Mouse (Mus musculus) kidney, embryonic 16.5 days (tissue): ENCODE data around the gene Rab33a. TPM values are rescaled to one million over a fixed set of nuclear protein-coding genes. Genes with fewer than 3 reads are reported as not detected.

Experiments
- ATAC-seq: fragments of 200-750 bp; cut with Nextera tagmentation; 2 replicates; pipeline ENCODE4 v1.8.0; 2017; ENCODE audit warnings: moderate TSS enrichment; ENCODE audit not compliant: low FRiP score, low TSS enrichment
- H3K27ac ChIP-seq: fragments of 300-500 bp; sonication (generic); 2 replicates; pipeline ENCODE4 v1.5.1; 2014; ENCODE audit warnings: low read length
- H3K27me3 ChIP-seq: fragments of 300-500 bp; sonication (generic); 2 replicates; pipeline ENCODE4 v1.6.1; 2014; ENCODE audit warnings: low read length, control low read depth, mixed read lengths; ENCODE audit not compliant: insufficient read depth
- H3K36me3 ChIP-seq: fragments of 300-500 bp; sonication (generic); 2 replicates; pipeline ENCODE4 v1.6.1; 2014; ENCODE audit warnings: low read length, control low read depth, mixed read lengths; ENCODE audit not compliant: insufficient read depth
- H3K4me1 ChIP-seq: fragments of 300-500 bp; sonication (generic); 2 replicates; pipeline ENCODE4 v1.6.1; 2014; ENCODE audit warnings: low read length, control low read depth, mixed read lengths; ENCODE audit not compliant: insufficient read depth
- H3K4me2 ChIP-seq: fragments of 300-500 bp; sonication (generic); replicated peaks from 2 replicates; pipeline ENCODE4 v1.6.1; 2014; ENCODE audit warnings: low read depth, low read length
- H3K4me3 ChIP-seq: fragments of 300-500 bp; sonication (generic); 2 replicates; pipeline ENCODE4 v1.5.1; 2014; ENCODE audit warnings: mild to moderate bottlenecking, low read length
- H3K9ac ChIP-seq: fragments of 300-500 bp; sonication (generic); replicated peaks from 2 replicates; pipeline ENCODE4 v1.6.1; 2014; ENCODE audit warnings: low read length
- H3K9me3 ChIP-seq: fragments of 300-500 bp; sonication (generic); 2 replicates; pipeline ENCODE4 v1.6.1; 2016; ENCODE audit warnings: low read length, control low read depth
- WGBS: fragments of 180-500 bp; shearing (Covaris S2); extraction: QIAGEN DNeasy Blood & Tissue Kit; methylation state at CpG from one replicate; pipeline ENCODE4 v1.1.7; 2014; 5-methylcytosine and 5-hydroxymethylcytosine counted together
- polyA plus RNA-seq: library from polyadenylated mRNA; unstranded; fragments of >200 nt; fragmentation: Nextera tagmentation; extraction: Ambion mirVana; gene quantifications from 2 replicates; pipeline ENCODE4 v1.2.1, GENCODE M21; 2015

The Rab33a gene
- 2.3 TPM in 2 replicates for polyA plus RNA-seq

DNA sequence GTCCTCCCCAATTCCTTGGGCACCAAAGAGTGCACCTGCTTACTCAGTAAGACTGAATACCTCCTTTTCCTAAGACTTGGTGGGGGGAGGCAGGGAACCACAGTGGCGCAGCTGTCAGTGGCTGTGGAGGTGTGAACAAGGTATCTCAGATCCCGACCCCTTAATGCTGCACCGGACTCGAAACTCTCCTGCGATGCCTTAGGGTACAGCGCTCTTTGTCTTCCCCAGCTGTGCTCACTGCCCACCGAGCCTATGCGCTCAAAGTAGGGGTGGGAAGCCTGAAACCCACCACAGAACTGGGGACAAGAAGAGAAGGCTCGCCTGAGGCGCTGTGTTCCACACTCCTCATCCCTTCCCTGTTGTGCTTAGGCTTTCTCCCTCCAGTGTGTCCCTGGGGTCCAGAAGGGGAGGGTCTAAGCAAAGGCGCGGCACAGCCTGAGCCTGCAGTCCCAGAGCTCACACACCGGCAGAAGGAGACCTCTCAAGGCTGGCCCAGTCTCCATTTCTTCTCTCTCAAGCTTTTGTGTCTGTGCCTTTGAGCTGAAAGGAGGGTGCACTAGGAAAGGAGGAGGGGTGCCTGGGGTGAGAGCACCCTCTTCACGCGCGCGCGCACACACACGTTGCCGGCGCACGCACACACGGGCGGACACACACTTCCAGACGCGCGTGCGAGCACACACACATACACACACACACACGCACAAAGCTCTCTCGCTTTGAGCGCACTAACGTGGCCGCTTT, at the start of gene Rab33a:
Gene Rab33a, plus strand, starts transcription at position 478 of the 741 bp plus-strand sequence.
- H3K9ac ChIP-seq, result peak within 1 kb of the TSS; percentile 62
- 36% methylated on average over 33 of the region's 33 CpGs for WGBS
- no peaks in the 10 kb centered on the region for H3K27me3 ChIP-seq

DNA sequence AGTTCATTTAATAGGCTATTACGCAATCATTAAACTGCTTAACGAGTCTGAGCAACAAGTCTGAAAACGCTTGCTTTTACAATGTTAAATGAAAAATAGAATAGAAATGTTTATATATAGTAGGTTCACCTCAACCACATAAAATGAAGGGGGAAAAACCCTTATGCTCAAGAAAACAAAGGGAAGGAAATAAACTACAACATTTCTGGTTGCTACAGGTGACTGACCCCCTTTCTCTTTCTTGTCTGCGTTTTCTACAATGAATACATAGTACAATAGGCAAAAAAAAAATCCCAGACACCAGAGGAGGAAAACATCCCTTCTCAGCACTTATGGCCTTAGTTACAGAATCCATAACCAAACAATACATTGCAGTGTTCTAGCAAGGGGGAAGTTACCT, 38.0 kb upstream of the Rab33a start:
- H3K4me3 ChIP-seq, result no peak overlapping the region
- H3K4me2 ChIP-seq, result no peak overlapping the region
- H3K36me3 ChIP-seq, result peaks cover 19% of the 10 kb centered on the region
- H3K4me1 ChIP-seq, result no peaks in the 10 kb centered on the region
- H3K27ac ChIP-seq, result no peak overlapping the region
- 83% methylated on average over 4 of the region's 4 CpGs for WGBS
- no peak for ATAC-seq
- no peaks in the 10 kb centered on the region for H3K9me3 ChIP-seq
- no peak overlapping the region for H3K9ac ChIP-seq
- no peaks in the 10 kb centered on the region for H3K27me3 ChIP-seq

More for the DNA sequence above, at the start of gene Rab33a:
- ATAC-seq, result peak; percentile 72
- no peak within 1 kb of the TSS for H3K27ac ChIP-seq
- H3K36me3 ChIP-seq, result no peaks in the 10 kb centered on the region
- no peaks in the 10 kb centered on the region for H3K4me1 ChIP-seq
- no peaks in the 10 kb centered on the region for H3K9me3 ChIP-seq
- peak within 1 kb of the TSS; percentile 51 for H3K4me3 ChIP-seq
- H3K4me2 ChIP-seq, result peak within 1 kb of the TSS; percentile 84

- ATAC-seq, result no peak
- H3K27ac ChIP-seq, result no peak overlapping the region
- H3K4me3 ChIP-seq, result no peak overlapping the region
- peaks cover 19% of the 10 kb centered on the region for H3K36me3 ChIP-seq
- no peak overlapping the region for H3K9ac ChIP-seq
- no peaks in the 10 kb centered on the region for H3K4me1 ChIP-seq
- no peaks in the 10 kb centered on the region for H3K9me3 ChIP-seq
- H3K4me2 ChIP-seq, result no peak overlapping the region
- H3K27me3 ChIP-seq, result no peaks in the 10 kb centered on the region
- 91% methylated on average over 7 of the region's 7 CpGs for WGBS
Observed at GRCm38 (mm10) chrX:48481687-48482086, 37.4 kb upstream of the Rab33a start.

GRCm38 (mm10) chrX:48493763-48494162, 25.3 kb upstream of the Rab33a start:
- Histone ChIP-seq H3K36me3 (0 out of 2 replicates have a peak, but pooled peaks cover 18% of the 10 kb centered on the region), H3K9me3 (no peaks in the 10 kb centered on the region), H3K4me2 (no peak overlapping the region), H3K9ac (no peak overlapping the region), H3K4me1 (no peaks in the 10 kb centered on the region), H3K27ac (no peak overlapping the region), H3K4me3 (no peak overlapping the region), H3K27me3 (no peaks in the 10 kb centered on the region)
- 90% methylated on average over 8 of the region's 8 CpGs for WGBS
- no peak for ATAC-seq

DNA sequence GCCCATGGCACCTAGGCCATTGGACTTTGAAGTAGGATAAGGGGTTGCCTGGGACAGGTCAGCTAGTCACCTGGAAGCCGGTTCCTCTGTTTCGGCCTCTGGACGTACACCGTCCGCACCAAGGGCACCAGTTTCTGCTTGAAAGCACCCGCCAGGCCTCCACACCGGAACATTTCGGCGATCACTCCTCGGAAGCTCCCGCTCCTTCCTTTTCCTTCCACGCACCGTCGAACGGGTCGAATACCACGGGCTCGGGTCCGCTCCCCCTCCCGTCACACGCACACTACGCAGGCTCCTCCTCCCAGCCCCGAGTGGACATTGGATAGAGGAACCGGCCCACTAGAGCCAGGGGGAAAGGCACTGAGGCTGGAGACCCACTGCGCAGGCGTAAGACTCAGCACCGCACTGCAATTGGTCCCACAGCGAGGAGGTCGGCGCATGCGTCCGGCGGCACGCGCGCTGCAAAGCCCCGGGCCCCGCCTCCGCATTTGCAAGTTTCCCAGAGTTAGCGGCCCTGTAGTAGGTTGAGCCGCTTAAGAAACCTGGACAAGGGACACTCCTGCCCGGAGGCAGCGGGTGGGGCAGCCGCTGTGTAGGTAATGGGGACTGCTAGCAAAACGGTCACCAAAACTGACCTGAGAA, 5.8 kb upstream of the Rab33a start, which contains the start of gene Aifm1:
Gene Aifm1, minus strand, starts transcription at position 398 of the 642 bp plus-strand sequence.
- H3K9ac ChIP-seq, result peak within 1 kb of the TSS; percentile 71
- no peaks in the 10 kb centered on the region for H3K27me3 ChIP-seq
- H3K27ac ChIP-seq, result peak within 1 kb of the TSS; percentile 30; the same call in 1 of the 2 replicates
- H3K4me3 ChIP-seq, result peak within 1 kb of the TSS; percentile 63
- ATAC-seq, result peak; percentile 99
- H3K4me2 ChIP-seq, result peak within 1 kb of the TSS; percentile 62
- H3K9me3 ChIP-seq, result no peaks in the 10 kb centered on the region
- no peaks in the 10 kb centered on the region for H3K36me3 ChIP-seq
- peaks cover 3% of the 10 kb centered on the region; the same call in 1 of the 2 replicates for H3K4me1 ChIP-seq
- 21% methylated on average over 45 of the region's 45 CpGs for WGBS

DNA sequence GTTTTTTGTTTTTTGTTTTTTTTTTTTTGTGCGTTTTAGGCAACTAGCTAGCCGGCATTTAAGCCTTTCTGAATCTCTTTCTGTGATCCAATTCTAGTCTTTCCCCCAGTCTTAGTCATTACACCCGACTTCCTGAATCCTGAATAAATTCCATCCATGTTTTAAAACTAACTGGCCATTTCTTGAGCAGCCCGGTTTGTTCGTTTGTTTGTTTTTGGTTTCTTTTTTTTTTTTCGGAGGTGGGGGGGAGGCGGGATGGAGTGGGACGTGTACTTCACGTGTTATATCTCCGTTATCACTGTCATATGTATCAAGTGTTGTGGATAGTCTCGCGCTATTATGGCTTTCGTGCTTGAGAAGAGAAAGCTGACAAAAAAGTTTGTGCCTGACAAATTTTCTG, 5.3 kb upstream of the Rab33a start:
- no peaks in the 10 kb centered on the region for H3K27me3 ChIP-seq
- H3K27ac ChIP-seq, result peak overlapping the region; percentile 30; the same call in 1 of the 2 replicates
- H3K9me3 ChIP-seq, result no peaks in the 10 kb centered on the region
- peak overlapping the region; percentile 63 for H3K4me3 ChIP-seq
- H3K9ac ChIP-seq, result peak overlapping the region; percentile 56
- H3K4me1 ChIP-seq, result peaks cover 3% of the 10 kb centered on the region; the same call in 1 of the 2 replicates
- WGBS, result 21% methylated on average over 13 of the region's 13 CpGs
- peak overlapping the region; percentile 49 for H3K4me2 ChIP-seq
- ATAC-seq, result no peak
- no peaks in the 10 kb centered on the region for H3K36me3 ChIP-seq

DNA sequence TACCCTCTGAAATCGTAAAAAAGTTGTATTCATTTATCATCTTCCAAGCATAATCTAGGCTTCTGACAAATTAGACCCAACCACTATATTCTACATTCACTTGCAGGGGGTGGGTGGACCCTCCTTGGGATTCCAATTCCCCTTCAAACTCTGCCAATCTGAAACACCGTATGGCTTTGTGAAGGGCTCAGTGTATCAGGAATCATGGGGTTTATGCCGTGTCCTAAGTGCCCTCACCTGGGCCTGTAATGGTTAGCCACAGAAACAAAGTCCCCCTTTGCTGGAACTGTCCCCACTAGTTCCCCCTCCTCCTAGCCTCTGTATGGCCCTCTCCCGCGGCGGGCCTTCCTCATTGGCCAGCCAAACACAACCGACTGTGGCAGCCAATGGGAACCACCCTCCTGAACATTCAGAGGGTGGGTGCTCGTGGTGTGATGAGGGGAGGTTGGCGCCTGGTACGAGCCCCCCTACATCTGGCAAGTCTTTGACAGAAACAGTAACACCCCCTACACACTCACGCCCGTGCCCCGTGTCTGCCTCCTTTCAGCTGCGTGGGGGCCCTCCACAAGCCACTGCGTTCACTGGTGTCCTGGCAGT, 776 bp upstream of the Rab33a start:
- 26% methylated on average over 15 of the region's 15 CpGs for WGBS
- Histone ChIP-seq H3K4me3 (peak overlapping the region; percentile 51), H3K4me1 (no peaks in the 10 kb centered on the region), H3K36me3 (no peaks in the 10 kb centered on the region), H3K27me3 (no peaks in the 10 kb centered on the region), H3K9ac (peak overlapping the region; percentile 62; the same call in 1 of the 2 replicates), H3K27ac (no peak overlapping the region), H3K4me2 (peak overlapping the region; percentile 84), H3K9me3 (no peaks in the 10 kb centered on the region)
- peak; percentile 66 for ATAC-seq

DNA sequence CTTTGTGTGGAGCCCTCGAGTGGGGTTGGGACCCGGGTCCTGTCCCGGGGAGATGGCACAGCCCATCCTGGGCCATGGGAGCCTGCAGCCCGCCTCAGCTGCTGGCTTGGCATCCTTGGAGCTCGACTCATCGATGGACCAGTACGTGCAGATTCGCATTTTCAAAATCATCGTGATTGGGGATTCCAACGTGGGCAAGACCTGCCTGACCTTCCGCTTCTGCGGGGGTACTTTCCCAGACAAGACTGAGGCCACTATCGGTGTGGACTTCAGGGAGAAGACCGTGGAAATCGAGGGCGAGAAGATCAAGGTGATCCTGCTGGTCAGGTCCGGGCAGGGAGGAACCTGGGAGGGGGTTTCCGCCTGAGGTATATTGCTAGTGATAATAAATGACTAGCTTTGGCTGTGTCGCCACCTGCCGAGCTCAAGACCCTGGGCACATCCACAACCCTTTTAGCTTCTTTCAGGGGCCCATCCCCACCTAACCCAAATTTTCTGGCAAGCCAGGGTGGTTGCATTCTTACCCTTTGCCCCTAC, 532 bp downstream of the Rab33a start:
- H3K27me3 ChIP-seq, result no peaks in the 10 kb centered on the region
- H3K9ac ChIP-seq, result peak overlapping the region; percentile 62
- no peak; the same call in 1 of the 2 replicates for ATAC-seq
- H3K4me2 ChIP-seq, result peak overlapping the region; percentile 84
- H3K4me1 ChIP-seq, result no peaks in the 10 kb centered on the region
- 23% methylated on average over 20 of the region's 20 CpGs for WGBS
- peak overlapping the region; percentile 51 for H3K4me3 ChIP-seq
- no peak overlapping the region for H3K27ac ChIP-seq
- no peaks in the 10 kb centered on the region for H3K36me3 ChIP-seq
- H3K9me3 ChIP-seq, result no peaks in the 10 kb centered on the region

DNA sequence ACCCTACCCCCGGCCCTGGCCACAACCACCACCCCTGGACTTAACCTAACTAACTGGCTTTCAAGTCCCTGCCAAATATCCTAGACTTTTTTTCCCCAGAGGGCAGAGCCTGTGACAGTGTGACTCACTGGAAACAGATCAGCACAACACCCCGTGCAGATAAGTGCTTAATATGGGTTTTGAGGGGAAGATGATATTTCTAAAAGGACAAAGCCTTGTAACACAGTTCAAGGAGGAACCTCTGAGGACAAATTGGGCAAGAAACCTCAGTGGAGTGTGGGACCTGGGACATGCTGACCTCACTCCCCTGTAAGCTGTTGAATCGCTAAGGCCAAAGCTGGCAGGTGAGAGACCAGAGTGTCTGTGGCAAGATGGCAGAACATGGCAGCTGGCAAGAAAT, 2.6 kb downstream of the Rab33a start:
- Histone ChIP-seq H3K4me3 (no peak overlapping the region), H3K4me2 (no peak overlapping the region), H3K36me3 (no peaks in the 10 kb centered on the region), H3K9ac (no peak overlapping the region), H3K27ac (no peak overlapping the region), H3K4me1 (no peaks in the 10 kb centered on the region), H3K9me3 (no peaks in the 10 kb centered on the region), H3K27me3 (no peaks in the 10 kb centered on the region)
- 75% methylated on average over 3 of the region's 3 CpGs for WGBS
- ATAC-seq, result no peak
